Mouse (Mus musculus) lung, embryonic 16.5 days (tissue): ENCODE results near the gene Tnfsf9. TPM values are rescaled to one million over a fixed set of nuclear protein-coding genes. Genes with fewer than 3 reads are reported as not detected.

Experiments used
- ATAC-seq: fragments of 200-750 bp; cut with Nextera tagmentation; 2 replicates; pipeline ENCODE4 v1.8.0; 2017; ENCODE audit warnings: low read depth, mild to moderate bottlenecking, moderate library complexity
- H3K27ac ChIP-seq: fragments of 300-500 bp; sonication (generic); 2 replicates; pipeline ENCODE4 v1.5.1; 2014; ENCODE audit warnings: mild to moderate bottlenecking, control low read depth, low read length
- H3K27me3 ChIP-seq: fragments of 300-500 bp; sonication (generic); 2 replicates; pipeline ENCODE4 v1.6.1; 2014; ENCODE audit warnings: low read depth, low read length, mixed read lengths; ENCODE audit not compliant: control insufficient read depth, insufficient read depth
- H3K36me3 ChIP-seq: fragments of 300-500 bp; sonication (generic); 2 replicates; pipeline ENCODE4 v1.6.1; 2014; ENCODE audit warnings: low read length; ENCODE audit not compliant: control insufficient read depth, insufficient read depth
- H3K4me1 ChIP-seq: fragments of 300-500 bp; sonication (generic); replicated peaks from 2 replicates; pipeline ENCODE4 v1.6.1; 2014; ENCODE audit warnings: low read length, mixed read lengths; ENCODE audit not compliant: control insufficient read depth, insufficient read depth
- H3K4me2 ChIP-seq: fragments of 300-500 bp; sonication (generic); 2 replicates; pipeline ENCODE4 v1.6.1; 2014; ENCODE audit warnings: low read depth, low read length, control low read depth
- H3K4me3 ChIP-seq: fragments of 300-500 bp; sonication (generic); 2 replicates; pipeline ENCODE4 v1.5.1; 2014; ENCODE audit warnings: mild to moderate bottlenecking, low read length, control low read depth
- H3K9ac ChIP-seq: fragments of 300-500 bp; sonication (generic); 2 replicates; pipeline ENCODE4 v1.6.1; 2014; ENCODE audit warnings: low read length, control low read depth
- H3K9me3 ChIP-seq: fragments of 300-500 bp; sonication (generic); 2 replicates; pipeline ENCODE4 v1.6.1; 2016; ENCODE audit warnings: low read length; ENCODE audit not compliant: control insufficient read depth
- WGBS: fragments of 180-500 bp; shearing (Covaris S2); extraction: QIAGEN DNeasy Blood & Tissue Kit; methylation state at CpG from one replicate; pipeline ENCODE4 v1.1.7; 2014; 5-methylcytosine and 5-hydroxymethylcytosine counted together
- polyA plus RNA-seq: library from polyadenylated mRNA; unstranded; fragments of >200 nt; fragmentation: Nextera tagmentation; extraction: Ambion mirVana; gene quantifications from 2 replicates; pipeline ENCODE4 v1.2.1, GENCODE M21; 2015

Tnfsf9 gene
- polyA plus RNA-seq, 1 experiment from 2014 or later = 7.3 TPM

DNA sequence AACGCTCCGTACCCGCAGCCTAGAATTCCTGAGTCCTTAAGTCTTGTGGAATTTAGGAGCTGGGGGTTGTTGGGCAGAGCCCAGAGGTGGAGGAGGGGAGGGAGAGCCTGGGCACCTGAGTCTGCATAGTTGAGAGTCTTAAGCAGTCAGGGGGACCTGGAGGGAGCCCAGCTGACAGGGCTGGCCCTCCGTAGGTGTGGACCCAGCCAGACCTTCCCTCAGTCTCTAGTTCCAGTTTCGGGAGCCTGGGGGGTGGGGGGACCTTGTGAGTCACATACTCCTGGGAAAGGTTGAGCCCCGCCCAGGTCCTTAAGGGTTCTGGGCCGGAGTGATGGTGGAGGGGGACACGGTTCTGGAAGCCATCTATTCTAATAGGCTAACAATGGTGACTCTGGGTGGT lies 42.1 kb upstream of the Tnfsf9 start:
- Histone ChIP-seq H3K9ac (peak overlapping the region; percentile 75), H3K9me3 (no peaks in the 10 kb centered on the region), H3K4me1 (peaks cover 8% of the 10 kb centered on the region), H3K27me3 (peaks cover 25% of the 10 kb centered on the region), H3K27ac (peak overlapping the region; percentile 92), H3K4me2 (peak overlapping the region; percentile 37), H3K36me3 (no peaks in the 10 kb centered on the region), H3K4me3 (peak overlapping the region; percentile 58)
- ATAC-seq = no peak
- WGBS = 11% methylated on average over 8 of the region's 8 CpGs

DNA sequence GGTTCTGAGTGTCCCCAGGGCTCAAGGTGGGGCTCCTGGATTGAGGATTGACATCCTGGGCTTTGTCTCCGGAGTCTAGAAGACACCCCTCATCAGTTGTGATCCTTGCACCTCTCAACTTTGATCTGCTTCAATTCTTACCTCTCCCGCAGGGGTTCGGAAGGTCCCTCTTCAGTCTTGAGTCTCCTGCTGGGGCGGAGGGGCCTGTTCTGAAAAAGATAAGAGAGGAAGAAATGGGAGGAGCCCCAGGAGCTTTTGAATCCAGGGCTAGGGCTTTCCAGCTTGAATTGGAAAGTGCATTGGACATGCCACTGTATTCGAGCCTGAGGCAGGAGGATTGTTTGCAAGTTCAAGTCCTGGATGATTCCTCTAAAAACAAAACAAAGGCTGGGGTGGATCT lies 38.2 kb upstream of the Tnfsf9 start:
- peaks cover 15% of the 10 kb centered on the region for H3K27me3 ChIP-seq
- H3K9ac ChIP-seq = no peak overlapping the region
- H3K4me2 ChIP-seq = no peak overlapping the region
- no peak overlapping the region for H3K27ac ChIP-seq
- no peak for ATAC-seq
- WGBS = 46% methylated on average over 5 of the region's 5 CpGs
- no peak overlapping the region for H3K4me3 ChIP-seq
- no peaks in the 10 kb centered on the region for H3K36me3 ChIP-seq
- no peaks in the 10 kb centered on the region for H3K4me1 ChIP-seq
- H3K9me3 ChIP-seq = no peaks in the 10 kb centered on the region

DNA sequence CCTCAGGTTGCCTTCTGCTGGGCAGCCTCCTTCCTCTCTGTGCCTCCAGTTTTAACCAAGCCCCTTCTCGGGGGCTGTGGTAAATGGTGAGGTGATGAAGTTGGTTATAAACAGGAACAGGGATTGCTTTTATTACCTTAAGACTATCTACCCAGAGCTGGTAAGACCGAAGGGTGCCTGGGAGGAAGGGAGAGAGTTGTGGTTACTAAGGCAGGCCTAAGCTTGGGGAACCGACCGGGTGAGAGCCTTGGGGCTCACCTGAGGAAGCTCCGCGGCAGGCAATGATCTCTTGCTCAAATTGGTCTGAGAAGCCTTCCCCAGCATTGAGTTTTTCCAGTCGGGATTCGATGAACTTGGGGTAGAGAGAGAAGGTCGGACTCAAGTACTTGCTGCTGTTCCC lies 34.9 kb upstream of the Tnfsf9 start:
- Histone ChIP-seq H3K9me3 (no peaks in the 10 kb centered on the region), H3K27ac (no peak overlapping the region), H3K36me3 (no peaks in the 10 kb centered on the region), H3K27me3 (no peaks in the 10 kb centered on the region), H3K4me2 (peak overlapping the region; percentile 8), H3K4me1 (no peaks in the 10 kb centered on the region), H3K4me3 (peak overlapping the region; percentile 6), H3K9ac (no peak overlapping the region)
- peak; percentile 16; the same call in 1 of the 2 replicates for ATAC-seq
- WGBS = 8% methylated on average over 9 of the region's 9 CpGs

DNA sequence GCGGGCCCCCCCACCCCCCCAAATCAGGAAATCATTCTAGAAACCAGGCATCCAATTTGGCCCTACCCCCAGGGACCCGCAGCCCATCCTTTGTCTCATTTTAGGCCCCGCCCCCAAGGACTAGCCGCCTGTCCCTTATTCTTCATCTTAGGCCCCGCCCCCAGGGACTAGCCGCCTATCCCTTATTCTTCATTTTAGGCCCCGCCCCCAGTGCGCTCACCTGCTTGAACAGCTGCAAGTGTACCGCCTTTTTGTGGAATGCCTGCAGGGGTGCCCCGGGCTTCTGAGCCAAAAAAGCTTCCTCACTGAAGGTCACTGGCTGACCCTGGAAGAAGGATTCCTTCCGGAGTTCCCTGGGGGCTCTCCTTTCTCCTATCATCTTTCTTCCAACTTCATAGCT lies 34.4 kb upstream of the Tnfsf9 start:
- H3K4me2 ChIP-seq = peak overlapping the region; percentile 8
- WGBS = under 1% methylated on average over 11 of the region's 11 CpGs
- H3K36me3 ChIP-seq = no peaks in the 10 kb centered on the region
- no peak overlapping the region for H3K27ac ChIP-seq
- H3K9me3 ChIP-seq = no peaks in the 10 kb centered on the region
- H3K9ac ChIP-seq = no peak overlapping the region
- H3K27me3 ChIP-seq = no peaks in the 10 kb centered on the region
- peak overlapping the region; percentile 6 for H3K4me3 ChIP-seq
- H3K4me1 ChIP-seq = no peaks in the 10 kb centered on the region
- ATAC-seq = peak; percentile 88

DNA sequence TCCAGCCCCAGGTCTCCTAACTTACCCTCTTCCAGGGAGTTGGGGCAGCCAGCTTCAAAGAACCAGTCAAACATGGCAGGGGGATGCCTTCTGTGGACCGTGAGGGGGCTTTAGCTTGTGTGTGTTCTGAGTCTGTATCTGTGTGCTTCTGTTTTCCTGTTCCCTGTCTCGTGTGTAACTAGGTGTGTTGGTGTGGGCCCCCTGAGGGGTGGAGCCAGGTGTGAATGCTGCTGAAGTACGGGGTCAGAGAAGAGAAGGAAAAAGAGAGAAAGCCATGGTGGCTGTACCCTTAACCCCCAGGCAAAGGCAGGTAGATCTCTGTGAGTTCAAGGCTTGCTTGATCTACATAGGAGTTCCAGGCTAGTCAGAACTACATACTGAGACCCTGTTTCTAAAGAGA lies 28.2 kb upstream of the Tnfsf9 start:
- Histone ChIP-seq H3K4me3 (no peak overlapping the region), H3K9me3 (no peaks in the 10 kb centered on the region), H3K9ac (no peak overlapping the region), H3K36me3 (no peaks in the 10 kb centered on the region), H3K27me3 (no peaks in the 10 kb centered on the region), H3K4me1 (no peaks in the 10 kb centered on the region), H3K4me2 (no peak overlapping the region), H3K27ac (no peak overlapping the region)
- 41% methylated on average over 3 of the region's 3 CpGs for WGBS
- no peak for ATAC-seq

DNA sequence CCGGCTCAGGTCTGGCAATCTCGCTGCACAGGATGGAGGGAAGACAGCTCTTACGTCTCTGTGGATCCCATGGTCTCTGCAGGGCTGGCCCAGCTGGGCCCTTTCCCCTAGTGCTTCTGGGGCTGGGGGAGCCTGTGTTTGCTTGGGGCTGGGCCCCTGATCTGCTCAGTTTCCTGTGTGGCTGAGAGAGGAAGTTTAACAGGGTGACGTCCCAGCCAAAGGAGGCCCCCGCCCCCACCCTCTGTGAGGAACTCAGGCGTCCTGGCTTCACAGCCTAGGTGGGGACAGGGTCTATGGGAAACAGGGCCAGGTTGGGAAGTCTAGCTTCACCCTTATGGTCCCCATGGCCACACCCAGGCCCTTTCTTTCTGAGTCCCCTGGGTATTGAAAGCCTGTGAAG lies 26.8 kb upstream of the Tnfsf9 start, which contains the start of gene Dennd1c:
Gene Dennd1c, minus strand, starts transcription at position 179 of the 400 bp plus-strand sequence.
- 29% methylated on average over 6 of the region's 6 CpGs for WGBS
- peak; percentile 61 for ATAC-seq
- H3K27ac ChIP-seq = no peak within 1 kb of the TSS

DNA sequence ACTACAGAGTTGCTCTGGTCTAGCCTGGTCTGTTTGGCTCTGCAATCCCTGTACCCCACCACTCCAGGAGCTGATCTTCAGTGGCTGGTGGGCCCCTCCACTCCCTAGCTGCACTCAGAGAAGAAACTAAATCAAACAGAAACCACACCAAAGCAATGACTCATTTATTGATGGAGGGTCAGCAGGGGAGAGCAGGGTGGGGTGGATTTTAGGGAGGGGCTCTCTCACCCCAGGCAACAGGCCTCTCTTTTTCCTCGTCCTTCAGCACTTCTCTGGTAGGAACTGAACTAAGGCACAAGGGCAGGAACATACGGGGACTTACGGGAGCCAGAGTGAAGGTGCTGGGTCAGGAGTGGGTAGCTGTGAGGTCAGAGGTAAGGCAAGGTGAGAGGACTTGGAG lies 25.2 kb upstream of the Tnfsf9 start:
- no peak overlapping the region for H3K9ac ChIP-seq
- WGBS = 69% methylated on average over 3 of the region's 3 CpGs
- ATAC-seq = no peak

More for the DNA sequence above, 26.8 kb upstream of the Tnfsf9 start, which contains the start of gene Dennd1c:
- Histone ChIP-seq H3K9ac (peak within 1 kb of the TSS; percentile 34; the same call in 1 of the 2 replicates), H3K9me3 (no peaks in the 10 kb centered on the region), H3K36me3 (no peaks in the 10 kb centered on the region), H3K4me2 (no peak within 1 kb of the TSS), H3K4me1 (no peaks in the 10 kb centered on the region), H3K4me3 (no peak within 1 kb of the TSS), H3K27me3 (no peaks in the 10 kb centered on the region)

DNA sequence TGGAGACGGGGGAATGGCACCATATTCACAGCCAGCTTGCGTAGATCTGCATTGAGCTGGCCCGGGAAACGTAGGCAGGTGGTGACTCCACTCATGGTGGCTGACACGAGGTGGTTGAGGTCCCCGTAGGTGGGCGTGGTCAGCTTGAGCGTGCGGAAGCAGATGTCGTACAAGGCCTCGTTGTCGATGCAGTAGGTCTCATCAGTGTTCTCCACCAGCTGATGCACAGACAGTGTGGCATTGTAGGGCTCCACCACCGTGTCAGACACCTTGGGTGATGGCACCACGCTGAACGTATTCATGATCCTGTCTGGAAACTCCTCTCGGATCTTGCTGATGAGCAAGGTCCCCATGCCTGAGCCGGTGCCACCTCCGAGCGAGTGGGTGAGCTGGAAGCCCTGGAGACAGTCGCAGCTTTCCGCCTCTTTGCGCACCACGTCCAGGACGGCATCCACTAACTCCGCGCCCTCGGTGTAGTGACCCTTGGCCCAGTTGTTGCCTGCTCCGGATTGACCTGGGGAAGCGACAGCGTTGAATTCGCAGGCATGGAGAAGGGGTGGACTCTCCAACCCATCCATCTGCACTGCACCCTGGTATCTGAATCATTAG lies 23.8 kb upstream of the Tnfsf9 start:
- H3K9me3 ChIP-seq = no peaks in the 10 kb centered on the region
- no peak overlapping the region for H3K4me3 ChIP-seq
- no peak overlapping the region for H3K27ac ChIP-seq
- no peaks in the 10 kb centered on the region for H3K27me3 ChIP-seq
- H3K9ac ChIP-seq = no peak overlapping the region
- 91% methylated on average over 31 of the region's 31 CpGs for WGBS
- no peaks in the 10 kb centered on the region for H3K36me3 ChIP-seq
- no peaks in the 10 kb centered on the region for H3K4me1 ChIP-seq
- ATAC-seq = no peak
- no peak overlapping the region for H3K4me2 ChIP-seq

More for the DNA sequence above, 25.2 kb upstream of the Tnfsf9 start:
- no peaks in the 10 kb centered on the region for H3K27me3 ChIP-seq
- H3K4me1 ChIP-seq = no peaks in the 10 kb centered on the region
- H3K4me2 ChIP-seq = no peak overlapping the region
- H3K36me3 ChIP-seq = no peaks in the 10 kb centered on the region
- no peaks in the 10 kb centered on the region for H3K9me3 ChIP-seq
- H3K4me3 ChIP-seq = no peak overlapping the region
- no peak overlapping the region for H3K27ac ChIP-seq

DNA sequence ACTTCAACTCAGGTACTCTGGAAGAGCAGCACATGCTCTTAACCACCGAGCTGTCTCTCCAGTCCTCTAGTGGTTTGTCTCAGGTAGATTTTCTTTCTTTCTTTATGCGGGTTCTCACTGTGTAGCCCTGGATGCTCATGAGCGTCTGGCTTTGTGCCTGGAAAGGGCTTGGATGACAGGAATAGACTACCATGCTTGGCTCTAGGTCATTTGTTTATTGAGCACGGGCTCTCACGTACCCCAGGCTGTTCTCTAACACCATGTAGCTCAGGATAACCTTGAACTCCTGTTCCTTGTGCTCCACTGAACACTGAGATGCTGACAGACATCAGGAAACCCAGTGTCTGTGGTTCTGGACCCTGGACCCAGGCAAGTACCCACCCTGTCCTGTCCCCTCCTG lies 22.6 kb upstream of the Tnfsf9 start:
- Histone ChIP-seq H3K27me3 (no peaks in the 10 kb centered on the region), H3K36me3 (no peaks in the 10 kb centered on the region), H3K9ac (no peak overlapping the region), H3K4me2 (no peak overlapping the region), H3K4me3 (no peak overlapping the region), H3K9me3 (no peaks in the 10 kb centered on the region), H3K4me1 (peaks cover 5% of the 10 kb centered on the region), H3K27ac (no peak overlapping the region)
- 76% methylated on average over 5 of the region's 5 CpGs for WGBS
- no peak for ATAC-seq
